Mouse (Mus musculus) gastrocnemius, adult 2 months (tissue): ENCODE data around the gene Card9. TPM values are rescaled to one million over a fixed set of nuclear protein-coding genes. Genes with fewer than 3 reads are reported as not detected.

ENCODE experiments used
- DNase-seq: peaks from one replicate; pipeline ENCODE4 v3.0.0; 2022
- H3K27ac ChIP-seq: fragments of 200-600 bp; 2 replicates; pipeline ENCODE4 v1.8.1; 2022; ENCODE audit warnings: mild to moderate bottlenecking
- H3K4me3 ChIP-seq: fragments of 200-600 bp; 2 replicates; pipeline ENCODE4 v1.8.1; 2022; ENCODE audit warnings: mild to moderate bottlenecking, moderate library complexity
- CTCF ChIP-seq: fragments of 200-600 bp; IDR thresholded peaks from 2 replicates; pipeline ENCODE4 v1.8.1; 2022; ENCODE audit warnings: antibody characterized with exemption, mild to moderate bottlenecking, moderate library complexity
- intact Hi-C: fragments of 180-260 bp; cut with DNase I; formaldehyde crosslinking; loops from one replicate; pipeline ENCODE4 v1.15.1; 2025
- total RNA-seq, 2 experiments: library from RNA; stranded (reverse); gene quantifications; 2 replicates each; pipeline ENCODE4 v1.2.3; 2021

Card9 gene
- total RNA-seq, 2 experiments from 2014 or later = 1.1 to 1.2 TPM

DNA sequence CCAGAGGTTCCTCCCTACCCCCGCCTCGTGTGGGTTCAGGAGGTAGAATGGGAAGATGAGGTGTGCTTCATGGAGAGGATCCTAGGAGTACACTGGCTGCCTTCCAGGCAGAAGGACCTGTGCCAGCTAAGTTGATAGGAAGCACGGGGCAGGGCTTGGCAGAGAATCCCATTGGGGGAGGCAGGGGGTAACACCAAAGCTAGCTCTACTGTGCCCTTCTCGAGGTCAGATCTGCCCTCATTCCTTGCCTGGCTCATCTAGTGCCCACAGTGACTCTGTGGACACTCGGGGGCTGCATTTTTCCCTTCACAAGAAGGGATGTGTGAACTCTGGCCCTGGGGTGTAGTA is 21.5 kb downstream of the Card9 start:
- no peak overlapping the region for H3K27ac ChIP-seq
- no peak for TF ChIP-seq CTCF
- H3K4me3 ChIP-seq = no peak overlapping the region
- intact Hi-C loops = no loop called here
- DNase-seq = no peak

- Histone ChIP-seq H3K27ac (peak overlapping the region; percentile 24; the same call in 1 of the 2 replicates), H3K4me3 (no peak overlapping the region)
- no peak for DNase-seq
- no peak for TF ChIP-seq CTCF
- intact Hi-C loops = no loop called here
Observed at GRCm38 (mm10) chr2:26338302-26339203, 22.2 kb downstream of the Card9 start.

DNA sequence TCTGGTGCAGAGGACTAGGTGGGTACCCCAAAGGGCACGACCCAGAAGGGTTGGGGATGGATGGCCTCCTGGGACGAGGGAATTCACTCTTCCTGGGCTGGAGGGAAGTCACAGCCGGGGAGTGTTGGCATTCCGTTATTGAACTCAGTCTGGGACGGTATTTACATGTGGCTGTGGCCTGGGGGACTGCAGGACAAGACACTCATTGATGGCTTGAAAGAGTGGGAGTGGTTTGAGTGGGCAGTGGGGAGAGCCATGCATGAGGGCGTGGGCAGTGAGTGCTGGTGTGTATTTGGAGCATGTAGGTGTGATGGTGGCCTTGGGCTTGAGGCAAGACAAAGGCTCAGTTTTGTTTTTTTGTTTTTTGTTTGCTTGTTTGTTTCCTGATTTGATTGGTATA is 30.0 kb downstream of the Card9 start:
- no peak for TF ChIP-seq CTCF
- DNase-seq = no peak
- H3K27ac ChIP-seq = peak overlapping the region; percentile 51

GRCm38 (mm10) chr2:26330056-26330468 is 30.7 kb downstream of the Card9 start:
- DNase-seq = no peak
- no peak for TF ChIP-seq CTCF
- Histone ChIP-seq H3K4me3 (no peak overlapping the region), H3K27ac (peak overlapping the region; percentile 63)
- intact Hi-C loops = no loop called here

More for the DNA sequence above, 30.0 kb downstream of the Card9 start:
- intact Hi-C loops = no loop called here
- H3K4me3 ChIP-seq = no peak overlapping the region

GRCm38 (mm10) chr2:26329402-26329801 is 31.3 kb downstream of the Card9 start:
- intact Hi-C loops = loop anchor here (5.0 kb wide), 1 partner anchor 233 kb away; no protein-coding TSS in a partner anchor
- peak overlapping the region; percentile 63 for H3K27ac ChIP-seq
- no peak for TF ChIP-seq CTCF
- no peak overlapping the region for H3K4me3 ChIP-seq
- DNase-seq = peak; percentile 68

DNA sequence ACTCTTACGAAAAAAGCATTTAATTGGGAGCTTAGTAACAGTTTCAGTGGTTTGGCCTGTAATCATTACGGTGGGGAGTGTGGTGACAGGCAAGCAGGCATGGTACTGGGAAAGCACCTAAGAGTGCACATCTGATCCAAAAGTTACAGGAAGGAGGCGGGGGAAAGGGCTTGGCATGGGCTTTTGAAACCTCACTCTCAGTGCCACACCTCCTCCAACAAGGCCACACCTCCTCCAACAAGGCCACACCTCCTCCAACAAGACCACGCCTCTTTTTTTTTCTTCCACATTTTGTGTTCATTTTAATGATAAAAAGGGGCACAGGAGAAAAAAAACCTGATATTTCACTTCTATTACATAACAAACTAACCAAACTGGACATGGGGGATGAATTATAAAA is 32.9 kb downstream of the Card9 start:
- no peak overlapping the region for H3K4me3 ChIP-seq
- DNase-seq = peak; percentile 40
- H3K27ac ChIP-seq = no peak overlapping the region
- TF ChIP-seq CTCF = no peak
- intact Hi-C loops = loop anchor here (5.0 kb wide), 1 partner anchor 234 kb away; no protein-coding TSS in a partner anchor

DNA sequence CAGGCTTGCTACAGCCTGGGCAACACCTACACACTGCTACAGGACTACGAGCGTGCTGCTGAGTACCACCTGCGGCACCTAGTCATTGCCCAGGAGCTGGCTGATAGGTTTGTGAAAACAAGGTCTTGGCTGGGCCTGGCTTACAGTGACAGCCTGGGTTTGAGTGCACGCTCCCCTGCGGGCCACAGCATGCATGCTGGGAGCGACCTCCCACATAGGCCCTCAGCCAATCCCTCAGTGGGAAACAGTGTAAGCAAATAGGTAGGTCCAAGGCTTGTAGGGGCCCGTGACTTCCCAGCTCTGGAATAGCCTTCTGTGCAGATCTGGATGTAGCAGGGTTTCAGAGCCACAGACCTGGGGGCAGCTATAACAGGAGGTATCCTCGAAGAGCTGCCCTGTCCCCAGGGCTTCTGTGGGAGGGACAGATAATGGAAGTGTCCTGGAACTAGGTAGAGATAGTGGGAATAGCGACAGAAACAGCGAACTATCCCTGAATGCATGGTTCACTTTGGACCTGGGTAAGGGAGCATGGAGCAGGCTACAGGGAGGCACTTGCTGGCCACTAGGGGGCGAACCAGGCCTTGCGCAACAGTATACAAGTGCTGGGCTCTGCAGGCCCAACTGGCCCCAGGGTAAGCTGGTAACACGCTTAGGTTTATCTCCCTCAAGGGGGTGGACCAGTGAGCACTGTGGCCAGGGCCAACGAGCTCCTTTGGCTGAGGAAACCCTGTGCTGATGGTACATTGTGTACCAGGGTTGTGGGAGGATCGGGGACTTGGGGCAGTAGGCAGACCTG is 35.1 kb downstream of the Card9 start:
- Histone ChIP-seq H3K27ac (peak overlapping the region; percentile 20; the same call in 1 of the 2 replicates), H3K4me3 (no peak overlapping the region)
- peak; percentile 78 for TF ChIP-seq CTCF
- peak; percentile 80 for DNase-seq
- intact Hi-C loops = loop anchor here (5.0 kb wide), 1 partner anchor 237 kb away; no protein-coding TSS in a partner anchor

GRCm38 (mm10) chr2:26324917-26325316 is 35.8 kb downstream of the Card9 start:
- DNase-seq = peak; percentile 60
- intact Hi-C loops = loop anchor here (5.0 kb wide), 1 partner anchor 237 kb away; no protein-coding TSS in a partner anchor
- peak; percentile 67 for TF ChIP-seq CTCF
- Histone ChIP-seq H3K27ac (no peak overlapping the region; the same call in 1 of the 2 replicates), H3K4me3 (no peak overlapping the region)

DNA sequence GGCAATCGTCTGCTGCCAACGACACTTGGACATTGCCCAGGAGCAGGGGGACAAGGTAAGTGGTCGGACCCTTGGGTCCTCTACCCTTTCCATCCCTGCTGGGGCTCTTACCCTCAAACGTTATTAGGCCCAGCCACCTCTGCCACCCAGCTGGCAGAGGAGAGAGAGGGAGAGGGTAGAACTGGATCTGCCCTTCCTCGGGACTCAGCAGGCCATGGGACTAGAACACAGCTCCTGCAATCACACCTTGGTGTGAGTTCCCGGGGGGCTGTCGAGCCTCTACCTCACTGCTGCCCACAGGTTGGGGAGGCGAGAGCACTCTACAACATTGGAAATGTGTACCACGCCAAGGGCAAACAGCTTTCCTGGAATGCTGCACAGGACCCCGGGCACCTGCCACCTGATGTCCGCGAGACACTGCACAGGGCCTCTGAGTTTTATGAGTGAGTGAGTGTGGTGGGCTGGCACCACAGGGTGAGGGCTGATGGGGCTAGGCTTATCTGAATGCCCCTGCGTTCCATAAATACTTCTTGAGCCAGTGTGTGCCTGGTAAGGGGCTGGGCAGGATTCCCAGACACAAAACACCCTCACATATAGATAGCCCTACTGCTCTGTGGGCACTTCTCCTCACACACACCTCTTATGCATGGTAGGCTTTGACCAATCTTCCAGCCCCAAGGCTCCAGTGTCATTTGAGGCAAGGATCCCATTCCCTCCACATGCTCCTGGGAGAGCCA is 37.0 kb downstream of the Card9 start:
- H3K4me3 ChIP-seq = no peak overlapping the region
- DNase-seq = peak; percentile 15
- intact Hi-C loops = no loop called here
- TF ChIP-seq CTCF = no peak
- H3K27ac ChIP-seq = no peak overlapping the region

DNA sequence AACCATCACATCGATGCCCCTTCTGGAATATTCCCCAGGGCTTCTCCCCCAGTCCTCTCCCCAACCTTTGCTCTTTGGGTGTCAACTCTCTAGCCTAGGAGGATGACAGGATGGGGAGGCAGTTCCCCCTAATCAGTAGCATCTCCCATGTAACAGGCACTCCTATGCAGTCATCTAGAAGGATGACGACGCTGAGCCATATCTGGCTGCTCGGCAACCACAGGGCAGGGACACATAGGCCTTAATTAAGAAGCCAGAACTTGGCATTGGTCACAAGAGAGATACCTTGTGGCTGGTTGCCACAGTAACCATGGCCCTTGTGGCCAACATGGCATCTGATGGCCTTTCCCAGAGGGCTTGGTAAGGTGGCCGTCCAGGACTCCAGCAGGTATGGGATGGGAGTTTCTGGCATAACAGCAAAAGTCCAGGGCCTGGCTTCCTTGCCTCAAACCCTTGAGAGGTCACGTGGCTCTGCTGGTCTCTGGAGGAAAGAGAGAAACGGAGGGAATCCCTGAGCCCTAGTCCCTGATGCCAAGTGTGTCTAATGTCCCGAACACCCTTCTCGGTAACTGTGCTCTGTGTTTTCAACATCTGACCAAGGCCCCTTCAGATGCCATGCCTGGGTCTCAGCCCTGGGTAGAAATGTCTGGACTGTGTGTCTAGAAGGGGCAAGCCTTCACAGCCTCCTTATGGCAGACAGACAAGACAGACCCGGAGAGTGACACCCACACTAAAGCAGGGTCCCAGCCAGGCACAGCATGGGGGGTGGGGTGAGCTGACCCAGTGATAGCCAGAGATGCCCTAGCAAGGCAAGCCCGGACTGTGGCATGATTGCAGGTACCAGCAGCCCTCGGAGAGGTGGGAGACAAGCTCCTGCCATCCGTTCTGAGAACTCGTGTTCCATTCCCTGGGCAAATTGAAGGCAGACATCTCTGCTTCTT is 40.2 kb downstream of the Card9 start:
- TF ChIP-seq CTCF = no peak
- DNase-seq = peak; percentile 16
- Histone ChIP-seq H3K4me3 (no peak overlapping the region), H3K27ac (peak overlapping the region; percentile 48; the same call in 1 of the 2 replicates)
- intact Hi-C loops = no loop called here
